Mouse (Mus musculus): ENCODE results near the gene Prkcsh. TPM values are rescaled to one million over a fixed set of nuclear protein-coding genes. Genes with fewer than 3 reads are reported as not detected.

The Prkcsh gene
- total RNA-seq, 2 experiments from 2014 or later: 92.2 to 94.9 TPM

Other genes starting within 250 kb of the Prkcsh start
- 1 to 10 TPM; 2.9 to 3.5 TPM for gene Spc24, start 242.5 kb upstream of the Prkcsh start, total RNA-seq (2021)
- 1 to 10 TPM; 6.7 to 7.7 TPM for gene Kank2, start 204.1 kb upstream of the Prkcsh start, total RNA-seq (2021)
- not detected for gene Angptl8, start 167.3 kb upstream of the Prkcsh start, total RNA-seq (2021)
- gene Dock6, start 150.2 kb upstream of the Prkcsh start, total RNA-seq (2021): 10 to 100 TPM; 23.5 to 25.2 TPM
- gene Rab3d, start 84.6 kb upstream of the Prkcsh start, total RNA-seq (2021): 10 to 100 TPM; 22.0 to 25.0 TPM
- gene Ccdc159, start 75.3 kb upstream of the Prkcsh start, total RNA-seq (2021): 10 to 100 TPM; 15.3 to 15.8 TPM
- 10 to 100 TPM; 31.2 to 35.1 TPM for gene Tmem205, start 75.2 kb upstream of the Prkcsh start, total RNA-seq (2021)
- 100 to 1,000 TPM; 259 to 269 TPM for gene Plppr2, start 65.8 kb upstream of the Prkcsh start, total RNA-seq (2021)
- gene Swsap1, start 47.1 kb upstream of the Prkcsh start, total RNA-seq (2021): 10 to 100 TPM; 12.6 to 14.9 TPM
- 1 to 10 TPM; 1.4 to 1.9 TPM for gene Epor, start 39.3 kb upstream of the Prkcsh start, total RNA-seq (2021)
- gene Rgl3, start 13.4 kb upstream of the Prkcsh start, total RNA-seq (2021): 1 to 10 TPM; 1.3 to 1.8 TPM
- gene Ccdc151, start 172 bp upstream of the Prkcsh start, total RNA-seq (2021): 1 to 10 TPM; 5.2 to 6.7 TPM
- 100 to 1,000 TPM; 184 to 210 TPM for gene Elavl3, start 49.2 kb downstream of the Prkcsh start, total RNA-seq (2021)
- gene Gm49318, start 68.5 kb downstream of the Prkcsh start, total RNA-seq (2021): under 1 TPM; 0.85 to 0.94 TPM
- gene Zfp653, start 68.6 kb downstream of the Prkcsh start, total RNA-seq (2021): 10 to 100 TPM; 20.7 to 20.8 TPM
- gene Ecsit, start 82.6 kb downstream of the Prkcsh start, total RNA-seq (2021): 10 to 100 TPM; 40.5 to 42.8 TPM
- under 1 TPM; 0.20 to 0.39 TPM for gene Cnn1, start 96.4 kb downstream of the Prkcsh start, total RNA-seq (2021)
- gene Elof1, start 114.4 kb downstream of the Prkcsh start, total RNA-seq (2021): 10 to 100 TPM; 63.0 to 63.7 TPM
- gene Acp5, start 132.9 kb downstream of the Prkcsh start, total RNA-seq (2021): under 1 TPM; 0.61 to 0.75 TPM
- gene Pigyl, start 154.0 kb downstream of the Prkcsh start, total RNA-seq (2021): 10 to 100 TPM; 40.9 to 42.3 TPM
- under 1 TPM; 0.21 to 0.39 TPM for gene Zfp872, start 185.3 kb downstream of the Prkcsh start, total RNA-seq (2021)
- gene Zfp809, start 222.9 kb downstream of the Prkcsh start, total RNA-seq (2021): 10 to 100 TPM; 13.6 to 15.6 TPM